Mouse (Mus musculus) limb, embryonic 12.5 days (tissue): ENCODE measurements around the gene Rtkn2. TPM values are rescaled to one million over a fixed set of nuclear protein-coding genes. Genes with fewer than 3 reads are reported as not detected.

Source experiments
- ATAC-seq: fragments of 200-750 bp; cut with Nextera tagmentation; 2 replicates; pipeline ENCODE4 v1.8.0; 2017; ENCODE audit warnings: low read depth, moderate TSS enrichment; ENCODE audit not compliant: insufficient number of reproducible peaks, insufficient read depth, low FRiP score, low TSS enrichment
- H3K27ac ChIP-seq: fragments of 300-500 bp; sonication (generic); 2 replicates; pipeline ENCODE4 v1.5.1; 2016; ENCODE audit warnings: mild to moderate bottlenecking, moderate library complexity
- H3K27me3 ChIP-seq: fragments of 300-500 bp; sonication (generic); 2 replicates; pipeline ENCODE4 v1.6.1; 2016; ENCODE audit warnings: mild to moderate bottlenecking, moderate library complexity
- H3K36me3 ChIP-seq: fragments of 300-500 bp; sonication (generic); 2 replicates; pipeline ENCODE4 v1.6.1; 2016; ENCODE audit warnings: mild to moderate bottlenecking, moderate library complexity
- H3K4me1 ChIP-seq: fragments of 300-500 bp; sonication (generic); replicated peaks from 2 replicates; pipeline ENCODE4 v1.6.1; 2016
- H3K4me2 ChIP-seq: fragments of 300-500 bp; sonication (generic); 2 replicates; pipeline ENCODE4 v1.6.1; 2016; ENCODE audit warnings: mild to moderate bottlenecking, moderate library complexity
- H3K4me3 ChIP-seq: fragments of 300-500 bp; sonication (generic); replicated peaks from 2 replicates; pipeline ENCODE4 v1.5.1; 2016; ENCODE audit warnings: mild to moderate bottlenecking
- H3K9ac ChIP-seq: fragments of 300-500 bp; sonication (generic); replicated peaks from 2 replicates; pipeline ENCODE4 v1.6.1; 2016; ENCODE audit warnings: mild to moderate bottlenecking, moderate library complexity
- H3K9me3 ChIP-seq: fragments of 300-500 bp; sonication (generic); 2 replicates; pipeline ENCODE4 v1.6.1; 2016; ENCODE audit warnings: mild to moderate bottlenecking, moderate library complexity
- WGBS: fragments of 180-500 bp; shearing (Covaris S2); methylation state at CpG from one replicate; pipeline ENCODE4 v1.1.7; 2016; 5-methylcytosine and 5-hydroxymethylcytosine counted together
- polyA plus RNA-seq: library from polyadenylated mRNA; unstranded; fragments of >200 nt; fragmentation: Nextera tagmentation; extraction: Ambion mirVana; gene quantifications from 2 replicates; pipeline ENCODE4 v1.2.1, GENCODE M21; 2016

Rtkn2 gene
- polyA plus RNA-seq, 1 experiment from 2014 or later = 14.6 TPM

DNA sequence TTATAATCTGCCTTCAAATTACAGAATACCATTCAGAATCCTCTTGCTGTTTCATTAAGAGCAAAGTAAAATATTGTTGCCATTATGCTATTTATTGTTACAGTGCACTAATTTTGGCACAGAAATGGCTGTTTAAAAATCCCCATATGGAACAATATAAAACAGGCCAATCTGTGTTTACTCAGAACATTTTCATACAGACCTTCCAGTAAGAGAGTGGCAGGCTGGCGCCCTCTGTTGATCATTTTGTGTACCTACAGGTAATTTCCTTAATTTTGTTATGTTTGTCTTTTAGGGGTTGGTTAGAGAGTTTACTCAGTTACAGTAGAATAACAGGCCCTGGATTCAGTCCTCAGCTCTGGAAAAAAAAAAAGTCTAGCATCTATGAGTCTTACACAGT, 16.8 kb downstream of the Rtkn2 start:
- Histone ChIP-seq H3K36me3 (peaks cover 15% of the 10 kb centered on the region; the same call in 1 of the 2 replicates), H3K27ac (no peak overlapping the region), H3K9ac (no peak overlapping the region), H3K4me1 (0 out of 2 replicates have a peak, but pooled peaks cover 3% of the 10 kb centered on the region), H3K27me3 (no peaks in the 10 kb centered on the region), H3K9me3 (0 out of 2 replicates have a peak, but pooled peaks cover 9% of the 10 kb centered on the region), H3K4me3 (no peak overlapping the region), H3K4me2 (no peak overlapping the region)
- WGBS = 0% methylated on average over 1 of the region's 1 CpGs
- no peak for ATAC-seq

DNA sequence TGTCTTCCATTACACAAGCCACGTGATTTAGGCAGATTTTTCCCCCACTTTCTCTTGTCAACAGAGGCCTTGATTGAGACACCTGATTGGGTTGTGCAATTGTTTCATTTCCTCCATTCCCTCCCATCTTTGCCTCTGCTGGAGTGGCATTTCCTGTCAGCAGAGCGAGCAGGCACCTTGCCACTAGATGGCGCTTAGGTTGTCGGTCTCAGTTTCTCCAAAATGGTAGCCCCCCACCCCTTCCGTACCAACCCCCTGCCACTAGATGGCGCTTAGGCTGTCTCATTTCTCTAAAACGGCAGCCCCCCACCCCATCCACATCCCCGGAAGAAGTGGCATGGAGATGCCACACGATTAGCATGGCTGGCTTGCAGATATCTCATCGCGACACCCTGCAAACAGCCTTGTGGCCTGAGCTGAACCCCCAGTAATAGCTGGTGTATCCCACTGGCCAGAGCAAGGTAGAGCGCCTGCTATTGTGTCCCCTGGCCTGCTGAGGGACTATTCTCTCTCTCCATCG, 18.8 kb downstream of the Rtkn2 start:
- ATAC-seq = no peak
- H3K36me3 ChIP-seq = no peaks in the 10 kb centered on the region
- 0 out of 2 replicates have a peak, but pooled peaks cover 3% of the 10 kb centered on the region for H3K4me1 ChIP-seq
- H3K4me3 ChIP-seq = no peak overlapping the region
- no peak overlapping the region for H3K9ac ChIP-seq
- no peaks in the 10 kb centered on the region for H3K9me3 ChIP-seq
- no peak overlapping the region for H3K4me2 ChIP-seq
- no peaks in the 10 kb centered on the region for H3K27me3 ChIP-seq
- H3K27ac ChIP-seq = no peak overlapping the region
- 36% methylated on average over 13 of the region's 13 CpGs for whole genome bisulfite sequencing

DNA sequence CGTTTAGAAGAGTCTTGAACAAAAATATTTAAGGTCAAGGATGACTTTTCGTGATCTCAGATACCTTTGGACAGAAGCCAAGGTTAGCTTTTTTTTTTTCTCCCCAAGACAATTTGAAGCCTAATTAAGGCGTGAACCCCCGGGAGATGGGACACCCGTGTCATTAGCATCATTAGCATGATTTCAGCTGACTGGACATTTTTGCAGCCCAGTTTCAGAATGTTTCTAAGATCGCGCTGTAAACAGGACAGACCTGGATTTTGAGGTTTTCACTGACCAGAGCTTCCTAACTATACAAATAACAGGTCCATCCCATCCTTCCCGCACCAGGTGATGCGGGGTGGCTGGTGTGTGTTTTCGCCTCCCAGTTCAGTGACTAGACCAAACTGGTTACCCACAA, 19.8 kb downstream of the Rtkn2 start:
- H3K27me3 ChIP-seq = no peaks in the 10 kb centered on the region
- 87% methylated on average over 10 of the region's 10 CpGs for WGBS
- peaks cover 9% of the 10 kb centered on the region for H3K4me1 ChIP-seq
- no peak overlapping the region for H3K4me3 ChIP-seq
- no peak for ATAC-seq
- H3K4me2 ChIP-seq = no peak overlapping the region
- no peaks in the 10 kb centered on the region for H3K9me3 ChIP-seq
- no peak overlapping the region for H3K27ac ChIP-seq
- H3K36me3 ChIP-seq = no peaks in the 10 kb centered on the region
- no peak overlapping the region for H3K9ac ChIP-seq

DNA sequence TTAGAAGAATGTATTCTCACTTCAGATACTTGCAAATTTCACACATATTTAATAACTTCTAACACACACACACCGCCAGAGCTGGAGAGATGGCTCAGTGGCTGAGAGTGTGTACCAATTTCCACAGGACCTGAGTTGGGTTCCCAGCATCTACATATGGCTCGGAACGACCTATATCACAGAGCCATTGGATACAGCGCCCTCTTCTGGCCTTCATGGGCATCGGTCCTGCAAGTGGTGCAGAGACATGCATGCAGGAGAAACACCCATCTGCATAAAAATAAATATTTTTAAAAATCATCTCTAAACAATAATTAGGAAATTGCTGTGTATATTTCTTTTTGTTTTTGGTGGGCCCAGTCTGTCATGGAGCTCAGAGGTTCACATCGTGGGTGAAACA, 22.1 kb downstream of the Rtkn2 start:
- no peak for ATAC-seq
- Histone ChIP-seq H3K27me3 (no peaks in the 10 kb centered on the region), H3K4me3 (no peak overlapping the region), H3K4me2 (no peak overlapping the region), H3K9ac (no peak overlapping the region), H3K27ac (no peak overlapping the region), H3K4me1 (peaks cover 12% of the 10 kb centered on the region), H3K9me3 (no peaks in the 10 kb centered on the region), H3K36me3 (peaks cover 4% of the 10 kb centered on the region; the same call in 1 of the 2 replicates)
- 91% methylated on average over 6 of the region's 6 CpGs for WGBS

DNA sequence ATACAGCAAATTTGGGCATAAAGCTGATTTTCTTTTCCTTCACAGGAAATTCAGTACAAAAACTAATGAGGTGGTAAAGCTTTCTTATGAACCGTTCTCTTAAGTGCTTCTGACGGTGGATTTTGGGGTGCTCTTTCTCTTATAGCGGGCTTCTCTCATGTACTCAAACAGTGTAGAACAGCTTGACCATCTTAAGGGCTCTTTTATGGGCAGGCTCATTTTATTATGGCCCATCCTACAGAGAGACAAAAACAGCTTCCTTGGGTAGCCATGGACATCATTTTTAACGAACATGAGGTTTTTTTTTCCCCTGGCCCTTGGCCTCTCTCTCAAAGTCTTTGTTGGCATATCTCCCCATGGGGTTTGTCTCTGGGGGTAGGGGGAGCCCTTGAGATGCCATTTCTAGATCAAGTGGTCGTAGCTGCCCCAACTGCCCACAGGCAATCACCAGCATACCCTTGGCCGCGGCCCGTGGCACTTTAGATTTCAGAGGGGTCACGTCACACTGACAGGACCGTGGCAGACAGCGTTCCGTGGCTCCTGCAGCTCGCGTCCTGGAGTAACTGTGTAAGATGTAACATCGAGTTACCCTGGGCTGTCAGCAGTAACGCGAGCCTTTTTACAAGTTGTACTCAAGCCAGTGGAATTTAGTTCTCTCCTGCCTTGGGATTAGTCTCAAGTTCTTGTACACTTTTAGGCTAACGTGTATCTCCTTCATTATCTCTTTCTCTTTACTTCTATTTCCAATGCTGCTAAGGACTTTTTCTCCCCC, 24.5 kb downstream of the Rtkn2 start:
- Histone ChIP-seq H3K27ac (peak overlapping the region; percentile 45; the same call in 1 of the 2 replicates), H3K9me3 (no peaks in the 10 kb centered on the region), H3K4me2 (no peak overlapping the region), H3K9ac (no peak overlapping the region), H3K36me3 (peaks cover 11% of the 10 kb centered on the region; the same call in 1 of the 2 replicates), H3K27me3 (no peaks in the 10 kb centered on the region), H3K4me1 (peaks cover 9% of the 10 kb centered on the region), H3K4me3 (no peak overlapping the region)
- WGBS = 68% methylated on average over 18 of the region's 18 CpGs
- no peak for ATAC-seq

DNA sequence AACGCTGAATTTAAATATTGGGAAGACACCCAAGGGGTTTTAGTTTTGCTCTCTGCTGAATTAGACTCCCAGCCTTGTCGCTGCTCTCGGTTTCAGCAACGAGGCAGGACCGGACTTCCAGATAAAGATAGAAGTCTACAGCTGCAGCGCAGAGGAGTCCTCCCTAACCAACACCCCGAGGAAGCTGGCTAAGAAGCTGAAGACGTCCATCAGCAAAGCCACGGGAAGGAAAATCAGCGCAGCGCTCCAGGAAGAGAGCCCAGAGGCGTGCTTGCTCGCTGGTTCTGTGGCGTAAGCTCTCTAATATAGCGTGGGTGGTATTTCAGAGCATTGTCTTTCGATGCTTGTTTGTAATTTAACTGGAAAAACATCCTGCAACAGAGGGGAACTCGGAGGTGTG, 26.0 kb downstream of the Rtkn2 start:
- no peak overlapping the region for H3K27ac ChIP-seq
- H3K4me2 ChIP-seq = no peak overlapping the region
- no peaks in the 10 kb centered on the region for H3K27me3 ChIP-seq
- H3K9me3 ChIP-seq = no peaks in the 10 kb centered on the region
- ATAC-seq = no peak
- no peak overlapping the region for H3K4me3 ChIP-seq
- WGBS = 89% methylated on average over 17 of the region's 17 CpGs
- peaks cover 9% of the 10 kb centered on the region for H3K4me1 ChIP-seq
- peaks cover 11% of the 10 kb centered on the region; the same call in 1 of the 2 replicates for H3K36me3 ChIP-seq
- H3K9ac ChIP-seq = no peak overlapping the region

DNA sequence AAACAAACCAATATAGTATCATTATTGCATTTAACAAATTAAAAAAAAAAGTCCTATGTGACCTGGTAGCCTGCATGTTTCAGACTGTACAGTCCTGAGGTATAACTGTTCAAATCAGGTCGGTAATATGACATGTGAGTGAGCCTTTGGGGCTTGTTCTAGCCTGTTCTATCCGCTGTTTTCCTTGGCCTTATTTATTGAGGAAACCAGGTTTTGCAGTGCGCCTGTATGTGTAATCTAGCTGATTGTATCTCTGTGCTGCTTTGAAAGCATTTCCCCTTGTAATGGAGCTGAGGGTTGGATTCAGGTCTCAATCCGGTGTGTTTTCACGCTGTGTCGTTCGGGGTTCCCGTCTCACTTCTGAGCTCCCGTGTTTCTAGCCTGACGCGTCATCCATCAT, 27.1 kb downstream of the Rtkn2 start:
- H3K4me2 ChIP-seq = no peak overlapping the region
- WGBS = 88% methylated on average over 11 of the region's 11 CpGs
- H3K27ac ChIP-seq = no peak overlapping the region
- H3K9ac ChIP-seq = no peak overlapping the region
- H3K27me3 ChIP-seq = no peaks in the 10 kb centered on the region
- peaks cover 9% of the 10 kb centered on the region for H3K4me1 ChIP-seq
- no peak for ATAC-seq
- peaks cover 20% of the 10 kb centered on the region for H3K36me3 ChIP-seq
- no peaks in the 10 kb centered on the region for H3K9me3 ChIP-seq
- no peak overlapping the region for H3K4me3 ChIP-seq

DNA sequence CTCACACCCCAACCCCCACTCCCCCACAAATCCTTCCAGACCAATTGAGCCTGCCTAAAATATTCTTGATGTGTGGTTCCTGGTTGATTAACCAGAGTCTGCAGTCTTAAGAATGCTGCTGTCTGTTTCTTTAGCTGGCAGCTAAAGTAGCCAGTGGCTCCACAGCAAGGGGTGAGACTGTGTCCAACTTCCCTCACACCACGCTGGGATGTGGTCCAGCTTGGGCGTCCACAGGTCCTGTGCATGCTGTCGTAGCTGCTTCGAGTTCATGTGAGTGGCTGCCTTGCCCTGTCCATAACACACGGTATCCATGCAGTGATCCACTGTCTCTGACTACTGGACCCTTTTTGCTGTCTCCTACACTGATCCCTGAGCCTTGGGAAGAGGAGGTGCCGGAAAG, 27.7 kb downstream of the Rtkn2 start:
- Histone ChIP-seq H3K36me3 (peaks cover 26% of the 10 kb centered on the region), H3K4me3 (no peak overlapping the region), H3K4me2 (no peak overlapping the region), H3K9me3 (no peaks in the 10 kb centered on the region), H3K9ac (no peak overlapping the region), H3K27ac (no peak overlapping the region), H3K27me3 (no peaks in the 10 kb centered on the region), H3K4me1 (peaks cover 9% of the 10 kb centered on the region)
- no peak for ATAC-seq
- 95% methylated on average over 6 of the region's 6 CpGs for WGBS

DNA sequence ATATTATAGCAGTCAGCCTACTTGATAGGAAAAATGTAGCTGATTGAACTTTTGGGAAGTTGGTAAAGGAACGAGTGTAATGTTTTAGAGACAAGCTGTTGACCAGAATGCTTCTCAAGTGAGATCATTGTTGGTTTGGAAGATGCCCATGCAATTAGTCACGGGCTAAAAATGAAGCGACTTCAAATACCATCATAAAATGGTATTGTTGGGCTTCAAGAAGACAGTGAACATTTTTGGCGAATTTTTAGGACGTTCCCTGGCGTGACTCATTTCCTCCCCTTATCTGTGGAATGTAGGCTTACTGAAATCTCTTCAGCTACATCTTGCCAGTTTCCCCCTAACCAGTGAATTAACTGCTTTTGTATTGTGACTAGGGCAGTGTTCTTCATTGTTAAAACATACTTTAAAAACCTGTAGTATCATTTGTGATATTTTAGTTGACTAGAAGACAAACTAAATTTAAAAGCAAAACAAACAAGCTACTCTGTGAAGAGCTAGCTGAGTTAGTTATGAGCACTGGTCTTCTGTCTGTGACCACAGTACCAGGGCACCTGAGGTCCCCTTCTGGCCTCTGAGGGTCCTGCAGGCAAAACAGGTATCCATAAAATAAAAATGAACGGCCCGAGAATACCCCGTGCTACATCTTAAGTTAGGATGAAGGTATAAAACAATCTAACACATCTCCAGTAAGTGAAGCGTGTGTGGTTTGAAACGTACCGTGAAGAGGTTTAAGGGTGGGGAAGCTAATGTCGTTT, 29.0 kb downstream of the Rtkn2 start:
- Histone ChIP-seq H3K36me3 (peaks cover 30% of the 10 kb centered on the region), H3K4me3 (no peak overlapping the region), H3K4me1 (peaks cover 9% of the 10 kb centered on the region), H3K9ac (no peak overlapping the region), H3K4me2 (no peak overlapping the region), H3K27ac (no peak overlapping the region), H3K27me3 (no peaks in the 10 kb centered on the region), H3K9me3 (no peaks in the 10 kb centered on the region)
- WGBS = 90% methylated on average over 13 of the region's 13 CpGs
- no peak for ATAC-seq

DNA sequence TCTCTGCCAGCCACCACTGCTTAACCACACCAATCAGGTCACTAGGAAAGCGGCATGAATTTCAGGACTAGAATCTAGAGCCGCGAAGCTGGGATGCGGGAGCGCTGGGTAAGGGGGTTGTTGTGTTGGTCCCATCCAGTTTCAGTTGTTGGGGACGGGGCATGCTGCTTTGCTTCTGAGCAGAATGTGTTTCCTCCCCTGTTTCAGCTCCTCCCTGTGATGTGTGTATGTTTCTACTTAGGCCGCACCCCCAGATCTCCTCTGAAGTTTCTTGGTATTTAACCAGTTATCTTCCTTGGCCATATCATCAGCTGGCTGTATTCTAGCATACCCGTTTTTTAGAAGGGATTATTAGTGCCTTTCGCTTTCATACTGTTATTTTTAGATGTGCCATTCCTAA, 29.9 kb downstream of the Rtkn2 start:
- Histone ChIP-seq H3K9ac (no peak overlapping the region), H3K4me2 (no peak overlapping the region), H3K9me3 (no peaks in the 10 kb centered on the region), H3K4me1 (peaks cover 1% of the 10 kb centered on the region), H3K27me3 (no peaks in the 10 kb centered on the region), H3K27ac (no peak overlapping the region), H3K36me3 (peaks cover 30% of the 10 kb centered on the region), H3K4me3 (no peak overlapping the region)
- WGBS = 88% methylated on average over 9 of the region's 9 CpGs
- ATAC-seq = no peak

DNA sequence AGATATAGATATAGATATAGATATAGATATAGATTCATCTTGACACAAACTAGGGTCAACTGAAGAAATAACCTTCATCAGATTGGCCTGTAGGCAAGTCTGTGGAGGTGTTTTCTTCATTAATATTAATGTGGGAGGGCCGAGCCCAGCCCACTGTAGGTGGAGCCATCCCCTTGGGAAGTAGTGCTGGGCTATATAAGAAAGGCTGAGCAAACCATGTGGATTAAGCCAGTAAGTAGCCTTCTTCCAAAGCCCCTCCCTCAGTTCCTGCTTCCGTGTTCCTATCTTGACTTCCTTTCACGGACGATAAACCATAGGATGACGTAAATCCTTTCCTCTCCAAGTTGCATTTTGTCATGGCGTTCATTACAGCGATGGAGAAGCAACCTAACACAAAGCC, 30.5 kb downstream of the Rtkn2 start:
- Histone ChIP-seq H3K9ac (no peak overlapping the region), H3K27me3 (no peaks in the 10 kb centered on the region), H3K9me3 (no peaks in the 10 kb centered on the region), H3K36me3 (peaks cover 30% of the 10 kb centered on the region), H3K4me1 (no peaks in the 10 kb centered on the region), H3K4me2 (no peak overlapping the region), H3K4me3 (no peak overlapping the region), H3K27ac (no peak overlapping the region)
- ATAC-seq = no peak
- WGBS = 95% methylated on average over 7 of the region's 7 CpGs
